Mouse (Mus musculus): ENCODE results near the gene Ncoa1.

DNA sequence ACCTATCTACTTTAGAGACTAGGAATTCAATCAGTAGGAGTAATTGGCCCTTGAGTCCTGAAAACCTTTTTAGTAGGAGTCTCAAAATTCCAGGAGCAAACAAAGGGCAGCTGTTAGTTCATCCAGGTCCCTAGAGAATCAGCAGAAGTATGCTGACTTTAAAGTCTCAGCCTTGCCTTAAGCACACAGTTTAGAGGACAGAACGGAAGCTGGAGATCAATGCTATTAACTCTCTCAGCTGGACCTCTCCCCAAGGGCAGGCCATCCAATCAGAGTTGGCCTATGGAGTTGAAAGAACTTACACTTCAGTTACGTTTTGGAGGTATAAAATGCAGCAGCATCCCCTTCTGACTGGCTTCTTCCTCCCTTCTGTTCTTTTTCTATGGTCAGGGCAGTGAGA, 154.8 kb downstream of the Ncoa1 start:
- no peak for TF ChIP-seq CTCF (IDR thresholded peaks at IDR 0.05; ENCODE audit: low read depth)
- no peak for TF ChIP-seq EP300 (IDR thresholded peaks at IDR 0.05; ENCODE audit: low read depth)

All from liver, embryonic 14.5 days (tissue).